Mouse (Mus musculus): ENCODE data around the gene Kntc1.

DNA sequence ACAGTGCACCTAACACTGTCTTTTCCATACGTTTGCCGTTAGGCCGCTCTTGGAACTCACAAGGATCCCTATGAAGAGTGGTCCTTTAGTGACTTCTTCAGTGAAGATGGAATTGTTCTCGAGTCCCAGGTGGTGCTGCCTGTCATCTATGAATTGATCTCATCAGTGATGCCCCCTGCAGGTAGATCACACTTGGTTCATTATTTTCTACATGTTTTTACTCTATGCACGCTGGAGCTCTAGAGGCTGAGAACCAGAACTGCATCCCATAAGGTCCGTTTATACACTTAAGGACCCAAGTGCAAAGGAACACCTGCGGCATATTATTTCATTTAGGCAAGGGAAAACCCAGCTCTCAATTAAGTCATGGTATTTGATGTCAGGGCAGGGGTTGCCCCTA, 39.5 kb downstream of the Kntc1 start:
- no peak for TF ChIP-seq CTCF (IDR thresholded peaks at IDR 0.05; ENCODE audit: insufficient read depth, low read depth, low read length)
- no peak for TF ChIP-seq POLR2A (IDR thresholded peaks at IDR 0.05; ENCODE audit: insufficient read depth, low read depth, low read length)
